Mouse (Mus musculus) subcutaneous adipose tissue, adult 2 months (tissue): ENCODE results near the gene Rsph10b. TPM values are rescaled to one million over a fixed set of nuclear protein-coding genes. Genes with fewer than 3 reads are reported as not detected.

ENCODE experiments used
- polyA plus RNA-seq: library from polyadenylated mRNA; depleted of rRNA; stranded (reverse); fragments of >200 nt; gene quantifications from 2 replicates; pipeline ENCODE4 v1.2.3, GENCODE M21; 2012; ENCODE audit warnings: low replicate concordance; rRNA removed

Rsph10b gene
- 0.66 and 0.68 TPM in 2 replicates for polyA plus RNA-seq

DNA sequence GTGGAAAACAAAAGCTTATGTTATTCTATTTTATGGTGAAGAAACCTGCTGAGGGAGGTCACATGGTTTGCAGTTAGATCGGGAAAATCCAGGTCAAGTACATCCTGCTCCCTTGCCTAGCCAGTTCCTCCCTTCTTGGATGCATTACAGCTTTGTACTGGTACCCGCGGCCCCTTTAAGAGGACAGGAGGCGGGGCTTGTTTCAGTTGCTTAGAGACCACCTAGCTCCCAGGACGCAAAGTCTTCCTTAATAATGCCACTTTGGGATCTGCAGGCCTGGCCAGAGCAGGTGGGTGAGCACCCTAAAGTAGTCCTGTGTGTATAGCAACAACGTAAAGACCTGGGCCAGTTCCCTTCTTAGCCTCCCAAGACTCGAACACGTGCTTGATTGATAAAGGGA lies at the start of gene Rsph10b:
Gene Rsph10b, plus strand, starts transcription at position 205 of the 400 bp plus-strand sequence.

DNA sequence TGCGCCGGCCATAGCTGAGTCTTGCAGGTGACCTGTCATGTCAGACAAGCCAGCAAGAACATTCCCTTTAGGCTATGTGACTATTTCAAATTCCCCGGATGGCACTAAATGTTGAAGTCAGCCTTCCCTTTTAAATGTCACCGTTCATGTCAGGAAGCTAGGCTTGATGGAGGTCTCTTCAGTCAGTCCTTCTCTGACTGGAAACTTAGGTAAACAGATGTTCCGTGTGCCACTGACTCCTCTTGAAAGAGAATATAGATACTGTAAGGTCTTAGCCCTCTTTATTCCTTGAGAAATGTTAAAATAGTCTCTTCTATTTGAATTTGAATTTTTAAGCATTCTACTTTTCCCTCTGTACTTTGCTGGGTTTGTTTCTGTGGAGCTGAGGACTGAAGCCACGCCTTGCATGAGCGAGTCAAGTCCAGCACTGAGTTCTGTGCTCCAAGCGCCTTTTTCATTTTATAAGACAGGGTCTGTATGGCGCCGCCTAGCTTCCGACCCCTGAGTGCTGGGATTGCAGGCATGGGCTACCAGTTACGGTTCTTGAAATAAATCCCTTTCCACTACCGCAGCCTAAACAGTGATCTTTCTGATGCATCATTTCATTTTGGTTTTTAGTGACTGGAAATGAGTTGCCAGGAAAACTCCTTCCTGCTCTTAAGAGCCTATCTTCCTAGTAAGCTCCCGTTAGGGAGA lies 35.1 kb upstream of the Rsph10b start, which contains the start of gene Ankrd61:
Gene Ankrd61, minus strand, starts transcription at position 51 of the 696 bp plus-strand sequence.

DNA sequence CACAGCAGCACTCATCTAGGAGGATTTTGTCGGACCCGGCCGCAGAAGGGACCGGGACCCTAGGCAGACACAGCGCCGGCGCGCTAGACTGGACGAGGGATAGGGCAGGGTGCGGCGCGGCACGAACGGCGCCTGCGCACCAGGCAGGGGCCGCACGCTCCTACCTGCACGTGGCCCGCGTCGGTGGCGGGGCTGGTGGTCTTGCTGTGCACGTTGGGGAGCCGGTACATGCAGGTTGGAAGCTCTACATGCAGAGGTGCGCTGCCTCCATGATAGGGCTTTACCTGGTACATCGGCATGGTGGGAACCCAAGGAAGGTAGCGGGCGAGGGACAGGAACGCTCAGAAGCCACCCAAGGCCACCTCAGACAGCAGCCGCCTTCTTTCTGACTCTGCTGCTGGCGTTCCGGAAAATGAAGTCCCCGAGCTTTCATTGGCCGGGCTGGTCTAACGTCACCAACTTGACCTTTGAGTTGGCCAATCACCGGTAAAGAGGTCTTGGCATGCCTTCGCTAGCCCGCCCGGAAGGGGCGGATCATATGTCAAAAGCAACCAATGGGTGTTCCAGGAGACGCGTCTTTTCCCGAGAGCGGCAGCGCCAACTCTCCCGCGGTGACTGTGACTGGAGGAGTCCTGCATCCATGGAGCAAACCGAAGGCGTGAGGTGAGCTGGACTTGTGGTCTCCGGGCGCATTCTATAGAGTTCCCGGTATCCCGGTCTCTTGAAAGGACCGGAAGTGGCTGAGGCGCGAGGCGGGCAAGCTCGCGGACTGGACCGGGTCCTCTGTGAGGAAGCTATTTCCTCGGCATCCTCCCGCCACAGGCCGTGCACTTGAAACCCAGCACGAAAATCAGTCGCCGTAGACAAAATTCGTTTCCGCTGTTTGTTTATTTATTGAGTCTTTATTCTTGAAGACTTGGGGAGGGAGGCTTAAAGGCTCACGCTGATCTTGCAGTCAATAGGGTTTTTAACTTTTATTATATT lies 23.1 kb upstream of the Rsph10b start, which contains the start of the genes Aimp2 and Pms2:
Gene Aimp2, minus strand, starts transcription at position 431 of the 984 bp plus-strand sequence.
Gene Pms2, plus strand, starts transcription at position 548 of the 984 bp plus-strand sequence.

DNA sequence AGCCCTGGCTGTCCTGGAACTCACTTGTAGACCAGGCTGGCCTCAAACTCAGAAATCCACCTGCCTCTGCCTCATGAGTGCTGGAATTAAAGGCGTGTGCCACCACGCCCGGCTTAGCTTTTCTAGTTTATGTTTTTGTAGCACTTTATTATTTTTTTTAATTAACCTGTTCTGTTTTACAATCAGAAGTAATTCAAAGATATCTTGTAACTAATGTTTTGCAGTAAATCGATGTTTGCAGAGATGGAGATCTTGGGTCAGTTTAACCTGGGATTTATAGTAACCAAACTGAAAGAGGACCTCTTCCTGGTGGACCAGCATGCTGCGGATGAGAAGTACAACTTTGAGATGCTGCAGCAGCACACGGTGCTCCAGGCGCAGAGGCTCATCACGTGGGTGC lies 5.0 kb upstream of the Rsph10b start, which contains the start of gene Gm42421:
Gene Gm42421, plus strand, starts transcription at position 301 of the 400 bp plus-strand sequence.

DNA sequence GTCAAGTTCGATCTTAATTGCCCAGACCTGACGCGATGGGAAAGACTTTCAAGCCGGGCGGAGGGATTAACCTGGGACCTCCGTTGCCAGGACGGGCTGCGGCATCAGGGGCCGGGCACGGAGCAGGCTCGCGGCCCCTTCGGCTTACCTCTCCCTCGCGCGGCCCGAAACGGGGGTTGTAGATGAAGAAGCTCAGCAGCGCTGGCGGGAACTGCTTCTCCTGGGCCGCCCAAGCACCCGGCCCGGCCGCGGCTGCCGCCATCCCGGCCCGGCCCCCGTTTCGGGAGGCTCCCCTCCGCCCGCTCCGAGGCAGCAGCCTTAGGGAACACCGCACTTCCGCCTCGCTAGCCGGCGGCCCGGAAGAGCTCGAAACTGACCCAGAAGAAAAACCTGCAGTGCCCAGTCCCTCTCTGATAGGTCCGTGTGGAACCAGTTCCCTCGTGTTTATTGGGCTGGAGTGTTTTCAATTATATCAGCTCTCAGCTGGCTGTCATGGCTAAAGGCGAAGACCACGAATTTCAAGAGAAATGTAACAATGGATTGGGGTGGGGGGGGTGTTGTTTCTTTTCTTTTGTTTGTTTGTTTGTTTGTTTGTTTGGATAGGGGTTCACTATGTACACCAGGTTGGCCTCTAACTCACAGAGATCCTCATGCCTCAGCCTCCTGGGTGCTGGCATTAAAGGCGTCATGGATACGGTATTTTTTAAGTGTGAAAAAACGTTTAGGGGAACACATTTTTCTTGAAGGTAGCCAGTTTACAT lies 81.9 kb downstream of the Rsph10b start, which contains the start of gene Ccz1:
Gene Ccz1, minus strand, starts transcription at position 327 of the 761 bp plus-strand sequence.

DNA sequence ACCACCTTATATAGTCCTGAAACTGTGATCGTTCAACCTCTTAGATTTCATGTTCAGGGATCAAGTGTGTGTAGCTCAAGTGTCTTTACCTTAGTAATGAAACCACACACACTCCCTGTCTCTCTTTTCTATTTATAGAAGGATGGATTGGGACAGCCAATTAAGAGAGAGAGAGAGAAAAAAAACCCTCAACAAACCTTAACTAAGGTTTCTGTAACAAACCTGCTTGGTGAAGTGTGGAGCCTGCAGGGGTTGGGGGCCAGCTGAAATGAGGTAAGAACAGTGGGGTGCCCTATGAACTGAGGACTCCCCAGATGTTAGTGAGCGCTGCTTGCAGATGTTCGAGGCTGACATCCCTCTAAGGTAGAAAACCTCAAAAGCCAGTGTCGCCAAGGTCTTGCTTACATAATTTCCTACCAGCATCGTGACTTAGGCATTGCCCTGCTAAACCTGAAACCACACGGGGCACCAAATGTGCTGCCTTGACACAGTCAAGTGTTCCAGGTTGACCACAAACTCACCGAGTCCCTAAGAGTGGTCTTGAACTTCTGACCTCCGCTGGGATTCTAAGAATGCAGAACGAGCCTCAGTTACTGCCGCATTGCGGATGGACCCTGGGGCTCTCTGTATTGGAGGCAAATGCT lies 93.9 kb downstream of the Rsph10b start, which contains the start of gene Ocm:
Gene Ocm, minus strand, starts transcription at position 51 of the 644 bp plus-strand sequence.

Other genes with a start within 250 kb of the Rsph10b start
- gene Usp42, start 200.8 kb upstream of the Rsph10b start, polyA plus RNA-seq: 4.2 and 9.9 TPM in 2 replicates
- gene Eif2ak1, start 115.2 kb upstream of the Rsph10b start, polyA plus RNA-seq: 15.6 and 20.9 TPM in 2 replicates
- 0.23 TPM in 1 of 2 replicates, not detected in the other for gene Ankrd61, start 35.4 kb upstream of the Rsph10b start, polyA plus RNA-seq
- gene Aimp2, start 23.2 kb upstream of the Rsph10b start, polyA plus RNA-seq: 43.3 and 56.2 TPM in 2 replicates
- gene Pms2, start 23.1 kb upstream of the Rsph10b start, polyA plus RNA-seq: 2.6 and 5.1 TPM in 2 replicates
- gene Gm42421, start 4.9 kb upstream of the Rsph10b start, polyA plus RNA-seq: not detected in 2 replicates
- gene Ccz1, start 81.8 kb downstream of the Rsph10b start, polyA plus RNA-seq: 17.4 and 17.8 TPM in 2 replicates
- not detected in 2 replicates for gene Ocm, start 93.6 kb downstream of the Rsph10b start, polyA plus RNA-seq
- 15.7 and 17.4 TPM in 2 replicates for gene Lmtk2, start 167.4 kb downstream of the Rsph10b start, polyA plus RNA-seq